Mouse (Mus musculus) Muller cell, postnatal 12 days (primary cell): ENCODE measurements around the gene Bcam.
A peak's percentile ranks its signal among the peaks of the same experiment; 100 is the strongest.

Source experiments
- DNase-seq: peaks from one replicate; pipeline ENCODE4 v3.0.0-alpha.2; 2015; ENCODE audit errors: inconsistent ontology term

Gene Bcam

DNA sequence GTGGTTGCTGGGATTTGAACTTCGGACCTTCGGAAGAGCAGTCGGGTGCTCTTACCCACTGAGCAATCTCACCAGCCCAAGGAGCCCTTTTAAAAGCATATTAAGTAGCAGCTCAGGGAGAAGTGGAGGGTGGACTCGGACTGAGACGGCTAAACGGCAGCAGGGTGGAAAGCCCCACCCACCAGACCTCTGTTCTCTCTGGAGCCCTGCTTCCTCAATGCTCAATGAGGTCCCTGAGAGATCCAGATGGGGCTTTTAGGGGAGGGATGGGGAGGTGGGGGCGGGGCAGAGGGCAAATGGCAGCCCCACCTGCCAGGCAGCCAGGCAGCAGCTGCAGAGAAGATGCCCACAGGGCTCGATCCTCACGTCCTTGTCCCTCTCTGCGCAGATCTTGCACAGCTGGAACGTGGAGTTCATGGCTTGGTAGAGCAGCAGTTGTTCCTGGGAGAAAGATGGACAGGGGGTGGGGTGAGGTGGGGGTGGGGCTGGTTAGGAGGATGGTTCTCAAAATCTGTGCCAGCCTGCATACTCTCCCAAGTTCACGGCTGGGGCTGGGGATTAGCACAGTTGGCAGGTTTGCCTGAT is 15.2 kb upstream of the Bcam start:
- DNase-seq, result no peak

DNA sequence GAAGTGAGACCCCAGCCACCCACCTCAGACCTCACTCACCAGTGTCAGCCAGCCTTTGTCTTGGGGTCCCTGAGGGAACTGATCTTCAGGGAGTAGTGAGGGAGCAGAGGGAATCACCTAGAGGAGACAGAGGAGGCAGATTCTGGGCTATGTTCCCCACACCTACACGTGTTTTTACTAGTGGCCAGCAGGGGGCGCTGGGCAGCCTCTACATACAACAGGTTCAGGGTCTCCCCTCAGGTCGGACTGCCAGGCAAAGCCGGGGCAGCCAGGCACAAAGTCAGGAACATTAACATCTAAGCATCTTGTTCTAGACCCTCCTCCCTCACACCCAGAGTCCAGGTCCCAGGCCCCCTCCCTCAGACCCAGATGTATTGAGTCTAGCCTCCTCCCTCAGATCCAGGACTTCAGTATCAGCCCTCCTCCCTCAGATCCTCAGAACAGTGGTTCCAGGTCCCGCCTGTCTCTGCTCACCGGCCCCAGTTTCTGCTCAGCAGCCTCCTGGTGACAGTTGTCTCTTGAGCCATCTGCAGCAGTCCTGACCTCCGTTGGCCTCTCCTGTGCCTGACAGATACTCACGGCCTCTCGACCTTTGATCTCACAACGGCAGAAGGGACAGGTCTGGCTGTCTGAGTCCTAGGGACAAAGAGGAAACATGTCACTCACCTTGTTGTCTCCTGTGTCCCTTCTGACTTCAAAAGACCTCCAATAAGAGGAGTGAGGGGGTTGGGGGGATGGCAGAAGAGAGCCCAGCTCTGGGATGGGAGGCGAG is 14.1 kb upstream of the Bcam start:
- no peak for DNase-seq

DNA sequence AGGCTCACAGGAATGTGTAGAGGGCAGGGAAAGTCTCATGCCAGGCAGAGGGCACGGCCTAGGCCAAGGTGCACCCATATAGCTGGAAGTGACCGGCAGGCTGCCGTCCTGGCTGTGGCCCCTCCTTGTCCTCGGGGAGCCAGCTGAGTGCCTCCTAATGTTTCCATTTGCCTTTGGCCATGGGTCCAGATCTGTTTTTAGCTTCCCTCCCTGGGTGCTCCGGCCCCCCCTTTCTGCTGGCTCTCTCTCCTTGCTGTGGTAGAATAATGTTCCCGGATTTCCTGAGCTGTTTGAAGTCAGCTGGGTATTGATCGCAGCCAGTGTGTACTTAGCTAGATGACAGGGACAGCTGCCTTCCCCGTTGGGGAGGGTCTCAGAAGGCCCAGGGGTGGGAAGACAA is 12.8 kb upstream of the Bcam start:
- DNase-seq, result no peak

DNA sequence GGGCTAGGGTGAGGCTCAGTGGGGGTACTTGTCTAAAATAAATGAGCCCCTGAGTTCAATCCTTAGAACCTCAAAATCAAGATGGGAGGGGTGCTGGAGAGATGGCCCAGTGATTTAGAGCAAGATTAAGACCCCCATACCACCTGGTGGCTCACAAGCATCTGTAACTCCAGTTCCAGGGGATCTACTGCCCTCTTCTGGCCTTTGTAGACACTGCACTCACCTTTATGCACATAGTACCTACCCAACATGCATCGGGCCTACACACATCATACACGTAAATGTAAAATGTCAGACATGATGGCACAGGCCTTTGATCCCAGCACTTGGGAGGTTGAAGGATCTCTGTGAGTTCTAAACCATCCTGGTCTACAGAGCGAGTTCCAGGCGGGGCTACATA is 11.8 kb upstream of the Bcam start:
- DNase-seq, result no peak

DNA sequence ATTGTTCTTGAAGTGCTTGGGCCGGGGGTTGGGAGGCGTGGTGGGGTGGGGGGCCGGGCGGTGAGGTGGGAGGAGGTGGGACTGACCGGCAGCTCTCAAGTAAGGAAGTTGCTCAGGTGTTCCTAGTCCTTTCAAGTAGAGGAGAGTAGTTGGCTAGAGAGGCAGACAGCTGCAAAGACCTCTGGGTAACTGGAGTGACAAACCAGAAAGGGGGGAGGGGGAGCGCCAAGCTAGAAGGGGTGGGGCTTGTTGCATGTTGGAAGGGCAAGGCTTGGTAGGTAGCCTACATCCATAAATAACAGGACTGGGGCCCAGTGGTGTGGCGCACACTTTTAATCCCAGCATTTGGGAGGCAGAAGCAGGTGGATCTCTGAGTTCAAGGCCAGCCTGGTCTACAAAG is 10.9 kb upstream of the Bcam start:
- no peak for DNase-seq

DNA sequence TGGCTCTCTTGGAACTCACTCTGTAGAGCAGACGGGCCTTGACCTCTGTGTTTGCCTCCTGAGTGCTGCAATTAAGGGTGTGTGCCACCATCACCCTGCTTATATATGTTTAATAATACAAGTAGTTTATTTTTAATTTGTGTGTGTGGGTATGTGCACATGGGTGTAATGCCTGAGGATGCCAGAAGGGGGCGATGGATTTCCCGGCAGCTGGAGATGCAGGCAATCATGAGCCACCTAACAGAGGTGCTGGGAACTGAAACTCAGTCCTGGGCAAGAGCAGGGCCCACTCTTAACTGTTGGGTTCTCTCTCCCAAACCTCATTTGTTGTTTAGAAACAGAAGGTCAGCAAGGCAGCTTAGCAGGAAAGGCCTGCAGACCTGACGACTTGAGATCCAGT is 9.1 kb upstream of the Bcam start:
- DNase-seq, result no peak

DNA sequence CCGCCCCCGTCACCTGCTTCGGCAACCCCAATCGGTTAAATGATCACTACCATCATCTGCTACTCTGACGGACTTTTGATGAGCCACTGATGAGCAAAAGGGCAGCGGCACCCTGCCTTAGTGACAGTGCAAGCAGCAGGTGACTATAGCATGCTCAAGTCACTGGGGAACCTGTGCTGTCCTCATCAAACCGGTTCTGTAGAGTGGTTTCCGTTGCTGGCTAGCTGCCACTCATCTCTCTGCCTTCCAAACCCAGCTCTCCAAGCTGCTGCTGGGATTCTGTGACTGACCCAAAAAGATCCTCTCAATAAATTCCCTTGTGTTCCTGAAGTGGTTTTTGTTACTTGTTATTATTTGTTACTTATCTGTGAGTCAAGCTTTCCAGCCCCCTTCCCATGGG is 7.8 kb upstream of the Bcam start:
- no peak for DNase-seq

DNA sequence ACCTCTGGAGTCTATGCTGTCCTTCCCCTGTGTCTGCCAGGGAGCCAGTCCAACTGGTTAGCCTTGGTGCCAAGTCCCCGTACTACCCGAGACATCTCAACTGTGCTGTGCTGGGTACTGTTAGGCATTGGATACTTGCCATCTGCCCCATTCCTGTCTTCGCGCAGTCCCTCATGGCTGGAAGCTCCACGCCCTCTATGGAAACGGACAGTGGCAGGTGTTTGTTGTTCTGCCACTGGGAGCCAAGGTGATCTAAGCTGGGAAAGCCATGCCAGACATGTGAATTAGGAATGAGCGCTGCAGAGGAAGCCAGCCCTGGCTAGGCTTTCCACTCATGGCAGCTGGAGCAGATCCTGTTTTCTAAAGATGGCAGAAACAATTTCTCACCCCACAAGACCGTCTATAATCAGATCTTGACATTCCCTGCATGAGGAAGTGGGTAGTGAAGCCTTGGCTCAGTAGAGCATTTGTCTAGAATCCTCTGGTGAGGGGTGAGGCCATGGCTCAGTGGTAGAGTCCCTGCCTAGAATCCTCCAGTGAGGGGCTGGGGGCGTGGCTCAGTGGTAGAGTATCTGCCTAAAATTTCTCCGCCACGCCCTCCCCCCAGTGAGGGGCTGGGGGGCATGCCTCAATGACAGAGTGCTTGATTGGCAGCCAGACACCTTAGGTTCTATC is 6.4 kb upstream of the Bcam start:
- DNase-seq, result no peak

DNA sequence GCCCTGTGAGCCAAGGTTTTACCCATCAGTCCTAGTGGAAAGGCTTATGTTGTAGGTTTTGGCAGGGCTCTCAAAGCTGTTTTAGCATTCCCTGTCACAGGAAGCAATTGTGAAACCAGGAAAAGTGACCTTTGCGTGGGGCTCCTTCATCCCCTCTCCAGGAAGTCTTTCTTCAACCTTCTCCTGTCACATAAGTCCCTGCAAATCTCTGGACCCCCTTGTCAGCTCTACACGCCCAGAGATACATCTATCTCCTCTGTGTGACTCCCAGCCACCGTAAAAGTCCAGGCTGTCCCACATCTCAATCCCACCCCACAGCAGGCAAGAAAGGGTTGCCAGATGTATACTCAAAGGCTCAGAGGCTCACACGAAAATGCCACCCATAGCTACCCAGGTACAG is 866 bp upstream of the Bcam start:
- DNase-seq, result no peak

DNA sequence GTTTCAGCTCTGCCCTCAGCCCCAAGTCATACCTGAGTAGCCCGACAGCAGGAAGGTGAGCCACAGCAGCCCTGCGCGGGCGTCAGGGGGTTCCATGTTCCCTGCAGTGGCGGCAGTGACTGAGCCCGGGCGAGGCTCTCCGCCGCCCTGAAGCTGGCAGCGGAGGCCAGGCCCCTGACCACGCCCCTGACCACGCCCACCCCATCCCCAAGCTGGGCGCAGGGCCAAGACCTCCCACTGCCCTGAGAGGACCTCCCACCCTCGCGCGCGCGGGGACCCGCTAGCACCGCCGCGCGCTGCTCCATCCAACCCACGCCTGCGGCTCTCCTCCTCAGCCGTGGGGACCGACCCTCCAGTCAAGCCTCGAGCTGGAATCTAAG is 451 bp downstream of the Bcam start:
- DNase-seq, result peak; percentile 87

DNA sequence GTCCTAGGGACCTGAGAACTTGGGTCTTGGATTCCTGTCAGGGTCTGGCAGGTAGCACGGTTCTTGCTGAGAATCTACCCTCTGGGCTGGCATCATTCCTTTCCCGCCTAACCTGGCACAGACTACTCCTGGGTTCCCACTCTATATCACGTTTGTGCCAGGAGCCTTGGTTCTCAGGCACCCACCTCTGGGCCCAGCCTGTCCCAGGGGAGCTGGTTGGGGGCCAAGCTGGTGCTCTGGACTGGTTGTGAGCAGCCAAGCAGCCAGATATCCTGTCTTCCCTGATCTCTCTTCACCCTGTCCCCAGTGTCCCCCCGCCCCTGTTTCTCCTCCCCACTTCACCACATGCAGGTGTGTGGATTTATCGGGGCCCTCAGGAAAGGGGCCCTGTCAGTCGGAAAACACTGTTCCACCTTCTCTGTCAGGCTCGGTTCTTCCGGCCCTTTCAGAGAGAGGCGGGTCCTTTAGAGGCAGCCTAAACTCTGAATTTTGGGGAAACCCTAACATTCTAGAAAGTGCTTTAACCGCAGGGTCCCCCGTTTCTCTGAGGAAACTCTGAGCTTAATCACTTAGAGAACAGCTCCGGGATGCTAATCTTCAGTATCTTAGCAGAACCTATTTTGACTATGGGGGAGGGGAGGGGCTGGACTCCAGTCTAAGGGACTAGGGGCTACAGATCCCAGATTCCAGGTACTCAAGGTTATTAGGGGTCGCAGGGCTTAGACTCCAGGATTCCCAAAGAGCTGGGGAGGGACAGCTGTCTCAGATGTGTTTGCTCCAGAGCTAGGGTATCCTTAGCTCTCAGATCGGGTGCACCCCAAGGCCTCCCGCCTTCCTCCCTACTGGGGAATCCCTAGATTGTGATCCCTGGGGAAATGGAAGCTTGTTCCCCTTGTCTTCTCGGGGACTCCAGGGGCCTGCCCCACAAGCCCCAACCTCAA is 1.1 kb downstream of the Bcam start:
- DNase-seq, result peak; percentile 41

DNA sequence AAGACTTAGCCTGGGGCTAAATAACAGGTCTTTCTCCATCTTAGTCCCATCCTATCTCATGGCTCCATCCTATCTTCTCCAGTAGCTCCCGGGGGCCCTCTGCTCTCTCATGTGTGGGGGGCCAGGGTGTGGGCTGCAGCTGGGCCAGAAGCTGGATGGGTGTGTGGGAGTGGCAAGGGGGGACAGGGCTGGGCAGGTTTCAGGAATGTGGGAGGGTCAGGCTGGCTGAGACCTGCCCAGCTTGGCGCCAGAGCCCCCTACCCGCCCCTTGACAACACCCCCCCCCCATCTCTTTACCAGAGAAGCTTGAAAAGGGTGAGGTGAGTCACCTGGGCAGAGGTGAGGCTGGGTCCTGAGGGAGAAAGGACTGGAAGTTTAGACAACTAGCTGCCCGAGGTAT is 1.8 kb downstream of the Bcam start:
- DNase-seq, result no peak

DNA sequence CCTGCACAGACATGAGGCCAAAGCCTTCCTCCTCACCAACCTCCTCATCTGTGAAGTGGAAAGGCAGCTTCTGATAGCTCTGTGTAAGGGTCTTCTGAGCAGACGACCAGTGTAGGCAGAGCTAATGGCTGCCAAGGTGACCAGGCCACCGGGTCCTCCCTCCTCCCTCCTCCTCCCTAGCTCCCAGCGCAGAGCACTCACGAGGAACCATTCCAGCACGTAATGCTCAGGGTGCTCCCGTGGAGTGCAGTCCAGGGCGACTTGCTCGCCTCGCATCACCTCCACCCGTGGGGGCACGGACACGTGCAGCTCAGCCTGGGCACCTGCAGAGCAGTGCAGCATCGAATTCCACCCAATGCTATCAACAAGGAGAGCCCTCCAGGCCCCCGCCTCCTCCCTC is 2.6 kb downstream of the Bcam start:
- no peak for DNase-seq

DNA sequence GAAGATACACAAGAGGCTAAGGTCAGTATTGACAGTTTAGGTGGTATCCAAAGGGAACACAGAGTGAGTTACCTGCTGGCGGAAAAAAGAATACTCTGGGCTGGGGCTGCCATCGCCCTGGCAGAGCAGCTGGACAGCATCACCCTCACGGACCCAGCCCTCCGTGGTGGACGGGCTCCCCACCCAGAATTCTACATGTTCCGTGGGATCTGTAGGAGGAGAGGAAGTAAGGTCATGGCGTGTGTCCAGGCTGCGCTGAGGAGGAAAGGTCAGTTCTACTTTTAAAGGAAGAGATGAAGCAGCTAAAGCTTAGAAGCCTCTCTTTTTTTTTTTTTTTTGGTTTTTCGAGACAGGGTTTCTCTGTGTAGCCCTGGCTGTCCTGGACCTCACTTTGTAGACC is 6.2 kb downstream of the Bcam start:
- DNase-seq, result no peak

DNA sequence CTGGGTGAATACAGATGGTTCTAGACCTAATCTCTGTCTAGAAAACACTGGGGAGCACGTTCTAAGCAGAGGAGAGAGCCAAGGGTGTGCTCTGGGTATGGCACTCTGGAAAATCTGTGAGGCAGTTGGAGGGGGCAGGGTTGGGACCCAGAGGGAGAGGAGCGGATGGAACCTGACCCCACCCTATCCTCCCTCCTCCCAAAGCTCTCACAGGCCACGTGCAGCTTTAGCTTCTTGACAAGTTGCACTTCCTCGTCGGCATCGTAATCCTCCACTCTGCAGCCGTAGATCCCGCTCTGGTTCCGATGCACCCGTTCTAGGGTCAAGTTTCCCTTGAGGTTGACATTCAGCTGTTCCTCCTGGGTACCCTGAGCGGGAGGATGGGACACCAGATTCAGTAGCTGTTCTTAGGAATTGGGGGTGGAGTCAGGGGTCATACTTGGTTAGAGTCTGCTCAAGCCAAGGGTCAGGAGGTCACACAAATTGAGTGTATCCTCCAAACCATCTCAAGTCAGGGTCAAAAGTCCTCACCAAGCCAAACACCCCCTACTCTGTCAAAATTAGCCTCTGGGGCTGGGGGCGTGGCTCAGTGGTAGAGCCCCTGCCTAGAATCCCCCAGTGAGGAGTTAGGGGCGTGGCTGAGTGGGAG is 6.9 kb downstream of the Bcam start:
- no peak for DNase-seq

DNA sequence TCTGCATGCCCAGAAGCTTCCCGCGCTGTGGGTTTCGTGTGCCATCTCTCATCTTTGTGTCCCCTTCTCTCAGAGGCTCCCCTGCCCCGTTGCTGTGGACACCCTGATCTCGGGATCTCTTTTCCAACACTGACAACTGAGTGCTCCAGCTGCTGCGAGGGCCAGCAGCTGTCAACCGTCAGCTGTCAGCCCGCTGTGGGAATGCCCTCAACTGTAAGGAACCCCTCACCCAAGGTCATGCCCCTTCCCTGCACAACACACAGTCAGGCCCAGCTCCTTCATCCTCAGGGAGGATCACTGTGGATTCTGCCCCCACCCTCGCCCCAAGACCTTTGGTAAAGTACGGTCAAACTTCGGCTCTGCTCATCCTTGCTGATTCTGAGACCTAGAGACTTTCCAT is 8.5 kb downstream of the Bcam start:
- DNase-seq, result no peak

DNA sequence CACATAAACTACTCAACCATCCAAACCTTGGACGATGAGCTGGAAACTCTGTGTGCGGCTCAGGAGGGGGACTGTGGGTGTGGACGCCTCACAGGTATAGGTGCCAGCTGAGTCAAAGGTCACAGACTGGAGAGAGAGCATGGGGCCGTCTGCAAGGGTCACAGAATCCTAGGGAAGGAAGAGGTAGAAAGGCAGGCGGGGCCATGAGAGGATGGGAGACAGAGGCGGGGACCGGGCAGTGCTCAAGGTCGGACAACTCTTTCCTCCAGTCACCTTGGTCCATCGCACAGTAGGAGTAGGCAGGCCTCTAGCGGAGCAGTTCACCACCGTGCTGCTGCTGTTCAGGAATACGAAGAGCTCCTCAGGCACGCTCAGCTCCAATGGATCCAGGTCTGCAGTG is 10.8 kb downstream of the Bcam start:
- no peak for DNase-seq

DNA sequence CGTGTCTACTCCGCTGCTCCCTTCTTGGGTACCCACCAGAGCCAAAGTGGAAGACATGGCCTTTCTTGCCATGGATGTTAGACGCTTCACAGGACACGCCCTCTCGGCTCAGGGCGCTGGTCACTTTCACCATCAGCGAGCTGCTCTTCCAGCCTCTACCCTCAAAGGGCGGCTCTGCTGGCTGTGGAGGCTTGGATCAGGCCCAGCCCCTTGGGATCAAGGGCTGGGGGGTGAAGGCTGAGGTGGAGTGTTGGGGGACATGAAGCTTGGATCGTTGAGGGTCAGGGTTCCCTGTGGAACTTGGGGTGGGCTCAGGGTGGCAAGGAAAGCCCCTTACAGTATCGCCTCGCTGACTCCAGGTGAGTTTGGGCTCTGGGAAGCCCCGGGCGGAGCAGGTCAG is 12.2 kb downstream of the Bcam start:
- no peak for DNase-seq

DNA sequence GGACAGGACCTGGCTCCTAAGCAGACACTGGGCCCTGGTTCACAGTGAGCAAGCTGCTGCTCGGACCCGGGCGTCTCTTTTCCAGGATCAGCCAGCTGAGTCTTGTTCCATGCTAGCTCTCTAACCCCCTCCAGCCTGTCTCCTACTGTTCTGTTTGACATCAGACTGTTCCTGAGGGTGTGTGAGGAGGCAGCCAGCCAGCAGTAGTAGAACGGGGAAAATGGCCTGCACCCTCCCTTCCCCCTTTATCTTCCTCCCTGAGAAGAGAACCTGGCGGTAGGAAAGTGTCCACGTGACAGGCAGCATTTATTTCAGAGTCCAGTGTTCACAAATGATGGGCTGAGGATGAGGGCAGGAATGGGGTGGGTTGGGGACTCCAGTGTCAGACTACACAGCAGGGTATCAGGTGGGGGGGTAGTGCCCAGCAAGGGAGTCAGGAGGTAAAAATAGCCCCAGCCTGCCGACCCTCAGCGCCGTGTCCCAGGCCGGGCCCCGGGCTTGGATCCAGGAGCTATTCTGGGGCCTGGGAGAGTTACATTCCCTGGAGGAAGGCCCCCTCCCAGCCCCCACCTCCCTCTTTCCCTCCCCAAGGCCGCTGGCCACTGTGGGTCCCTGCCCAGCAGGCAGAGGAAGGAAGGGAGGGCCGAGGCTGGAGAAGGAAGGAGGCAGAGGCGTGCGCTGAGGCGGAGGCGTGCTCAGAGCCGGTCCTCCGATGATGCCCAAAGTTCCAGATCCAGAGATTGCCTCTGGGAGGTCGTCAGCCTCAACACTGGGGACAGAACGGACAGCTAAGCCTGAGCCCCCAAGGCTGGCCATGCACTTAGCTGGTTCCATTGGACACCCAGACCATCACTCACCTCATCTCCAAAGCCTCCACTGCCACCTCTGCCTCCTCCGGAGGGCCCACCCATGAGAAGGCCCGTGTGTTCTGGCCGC is 14.7 kb downstream of the Bcam start:
- no peak for DNase-seq

DNA sequence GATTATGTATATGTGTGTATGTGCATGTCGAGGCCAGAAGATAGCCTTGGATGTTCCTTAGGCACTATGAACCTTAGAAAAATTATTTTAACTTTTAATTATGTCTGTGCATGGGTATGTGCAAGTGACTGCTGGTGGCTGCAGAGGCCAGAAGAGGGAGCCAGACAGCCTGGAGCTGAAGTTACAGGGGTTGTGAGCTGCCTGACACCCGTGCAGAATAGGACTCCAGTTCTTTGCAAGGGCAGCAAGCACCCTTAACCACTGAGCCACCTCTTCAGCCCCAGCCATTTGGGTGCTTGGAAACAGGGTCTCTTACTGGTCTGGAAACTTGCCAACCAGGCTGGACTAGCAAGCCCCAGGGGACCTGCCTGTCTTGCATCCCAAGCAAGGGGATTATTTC is 15.8 kb downstream of the Bcam start:
- DNase-seq, result no peak

DNA sequence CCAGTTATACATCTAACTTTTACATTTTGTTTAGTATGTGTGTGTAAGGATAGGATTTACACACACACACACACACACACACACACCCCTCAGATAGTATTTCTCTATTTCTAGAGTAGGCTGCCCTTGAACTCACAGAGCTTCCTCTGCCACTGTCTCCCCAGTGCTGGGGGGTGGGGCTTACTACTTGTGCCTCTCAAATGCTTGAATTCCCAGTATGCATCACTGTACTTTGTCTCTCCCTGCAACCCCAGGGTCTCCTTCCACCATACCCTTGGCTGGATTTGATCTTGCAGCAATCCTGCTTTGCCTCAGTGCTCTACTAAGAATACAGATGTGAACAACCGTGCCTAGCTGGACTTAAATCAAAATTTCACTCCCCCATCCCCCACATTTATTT is 16.8 kb downstream of the Bcam start:
- DNase-seq, result no peak
